Mouse (Mus musculus) spleen, adult 2 months (tissue): ENCODE measurements around the gene Hdac10.

ENCODE experiments used
- CTCF ChIP-seq: fragments of 200-500 bp; IDR thresholded peaks from 2 replicates; pipeline ENCODE4 v1.5.1; 2011; ENCODE audit warnings: mild to moderate bottlenecking, inconsistent platforms; ENCODE audit not compliant: insufficient read depth, insufficient read length, insufficient replicate concordance; ENCODE audit errors: extremely low read depth
- POLR2A ChIP-seq: fragments of 200-500 bp; IDR thresholded peaks from 2 replicates; pipeline ENCODE4 v1.6.1; 2011; ENCODE audit warnings: low read depth, low read length, inconsistent platforms

GRCm38 (mm10) chr15:89172276-89172935, 43.9 kb upstream of the Hdac10 start:
- TF ChIP-seq CTCF (no peak), POLR2A (no peak)
